Mouse (Mus musculus): ENCODE data around the gene Tmem47.

GRCm38 (mm10) chrX:81072651-81073050 lies 2.2 kb downstream of the Tmem47 start:
- TF ChIP-seq POLR2A (IDR thresholded peaks at IDR 0.05; ENCODE audit: borderline replicate concordance, extremely low read depth, insufficient read depth, insufficient read length, poor library complexity, severe bottlenecking): no peak
- no peak for TF ChIP-seq CTCF (IDR thresholded peaks at IDR 0.05; ENCODE audit: borderline replicate concordance, extremely low read depth, insufficient read depth, insufficient read length)

All from brain, embryonic 14.5 days (tissue).